Mouse (Mus musculus) lung, postnatal 0 days (tissue): ENCODE measurements at regions not wholly inside any gene's neighbourhood (a gene's known extent, or its start where the extent isn't known, plus 50 kb on each side); places are given as distances from the start of the nearest gene placed in this dataset.

Experiments
- CTCF ChIP-seq: IDR thresholded peaks from 2 replicates; pipeline ENCODE4 v1.5.1; 2016; ENCODE audit warnings: antibody characterized with exemption, mild to moderate bottlenecking
- EP300 ChIP-seq: IDR thresholded peaks from 2 replicates; pipeline ENCODE4 v1.6.1; 2016; ENCODE audit warnings: antibody characterized with exemption, mild to moderate bottlenecking, control low read depth

- no peak for TF ChIP-seq CTCF
- no peak for TF ChIP-seq EP300
Observed at GRCm38 (mm10) chr11:18586468-18586867, 432.3 kb downstream of the Meis1 start.
